Mouse (Mus musculus) spleen, postnatal 36 days (tissue): ENCODE data around the gene Def8.
A peak's percentile ranks its signal among the peaks of the same experiment; 100 is the strongest.

ENCODE experiments used
- DNase-seq, 2 experiments: peaks; one replicate each; pipeline ENCODE4 v3.0.0; 2022; ENCODE audit warnings: low spot score in 2 of 2, mixed read lengths in 1 of 2

Gene Def8

DNA sequence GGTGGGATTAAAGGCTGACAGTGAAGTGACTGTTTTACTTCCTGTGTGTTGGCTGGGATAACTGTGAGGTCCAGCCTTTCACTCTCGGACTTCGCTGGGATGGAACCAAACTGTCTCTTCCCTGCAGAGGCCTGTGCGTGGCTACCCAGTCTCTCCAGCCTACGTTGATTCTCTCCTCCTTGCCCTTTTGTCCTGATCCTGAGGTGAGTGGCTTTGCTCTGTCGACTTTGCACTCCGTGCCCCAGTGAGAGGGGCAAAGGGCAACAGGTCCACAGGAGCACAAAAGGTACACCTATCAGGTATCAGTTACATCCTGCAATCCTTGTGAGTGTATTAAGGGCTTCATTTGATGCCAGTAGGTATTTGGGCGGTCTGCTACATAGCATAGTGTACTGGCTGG is at the start of gene Def8:
TSS of gene Def8 (plus strand) at position 87 of the 400 bp plus-strand sequence.
- no peak for DNase-seq

DNA sequence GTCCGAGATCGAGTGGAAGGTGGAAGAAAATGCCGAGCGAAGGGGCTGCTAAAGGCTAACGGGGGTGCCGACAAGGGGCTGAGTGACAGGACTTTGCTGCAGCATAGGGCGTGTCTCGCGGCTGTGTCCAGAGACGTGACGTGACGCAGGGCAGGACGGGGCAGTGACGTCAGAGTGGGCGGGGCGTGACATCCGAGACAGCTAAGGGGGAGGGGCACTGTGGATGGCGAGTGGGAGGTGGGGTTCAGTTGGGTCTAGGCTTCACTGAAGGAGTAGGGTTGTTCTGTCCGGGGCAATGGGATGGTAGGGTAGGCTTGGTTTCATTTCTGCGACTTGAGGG is 49.1 kb upstream of the Def8 start:
- peak; percentile 89 to 91 for DNase-seq

DNA sequence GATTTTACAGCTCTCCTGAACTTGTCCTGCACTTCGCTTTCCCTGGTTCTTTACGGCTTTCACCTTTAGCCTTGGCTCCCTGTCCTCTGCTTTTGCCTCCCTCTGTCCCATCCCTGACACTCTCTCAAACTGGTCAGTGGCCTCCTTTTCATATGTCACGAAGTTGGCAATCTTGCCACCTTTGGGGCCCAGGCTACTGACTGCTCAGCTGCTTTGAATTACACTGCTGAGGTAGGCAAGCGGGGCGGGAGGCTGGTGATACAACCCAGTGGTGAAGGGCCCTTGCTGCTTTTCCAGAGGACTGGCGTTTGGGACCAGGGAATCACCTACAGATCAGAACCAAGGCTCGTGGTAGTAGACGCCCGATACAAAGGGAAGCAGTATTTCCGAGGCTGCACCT is 47.6 kb upstream of the Def8 start:
- no peak for DNase-seq

DNA sequence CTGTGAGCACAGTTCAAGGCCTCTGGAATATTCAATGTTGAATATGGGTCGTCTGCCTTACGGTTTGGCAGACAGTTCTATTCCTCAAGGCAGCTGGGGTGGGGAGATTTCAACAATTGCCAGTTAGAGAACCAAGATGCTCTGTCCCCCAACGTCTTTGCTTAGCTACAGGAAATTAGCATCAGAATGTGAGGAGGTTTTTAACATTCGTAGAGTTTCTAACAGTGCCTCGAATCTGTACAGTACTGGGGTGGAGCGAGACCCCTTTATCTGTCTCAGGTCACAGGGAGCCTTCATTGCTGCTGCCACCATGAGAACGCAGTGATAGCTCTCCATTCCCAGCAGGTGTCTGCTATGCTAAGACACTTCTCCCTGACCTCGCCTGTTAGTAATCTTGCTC is 47.2 kb upstream of the Def8 start:
- no peak for DNase-seq

DNA sequence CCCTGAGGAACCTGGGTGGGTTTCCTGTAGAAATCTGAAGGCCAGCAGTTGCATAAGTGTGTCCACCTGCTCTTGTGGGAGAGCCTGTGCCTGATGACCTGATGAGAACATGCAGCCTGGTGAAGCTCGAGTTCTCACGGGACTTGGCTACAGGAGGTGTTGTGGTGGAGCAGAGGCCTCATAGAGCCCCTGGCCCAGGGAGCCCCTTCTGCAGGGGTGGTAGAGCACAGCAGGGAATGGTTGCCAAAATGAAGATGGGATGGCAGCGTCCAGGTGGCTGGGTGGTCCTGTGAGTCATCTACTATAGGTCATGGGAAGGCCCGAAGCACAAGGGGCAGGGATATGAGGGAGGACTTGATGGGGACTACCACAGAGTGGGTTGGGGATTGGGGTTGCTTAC is 41.6 kb upstream of the Def8 start:
- no peak for DNase-seq

DNA sequence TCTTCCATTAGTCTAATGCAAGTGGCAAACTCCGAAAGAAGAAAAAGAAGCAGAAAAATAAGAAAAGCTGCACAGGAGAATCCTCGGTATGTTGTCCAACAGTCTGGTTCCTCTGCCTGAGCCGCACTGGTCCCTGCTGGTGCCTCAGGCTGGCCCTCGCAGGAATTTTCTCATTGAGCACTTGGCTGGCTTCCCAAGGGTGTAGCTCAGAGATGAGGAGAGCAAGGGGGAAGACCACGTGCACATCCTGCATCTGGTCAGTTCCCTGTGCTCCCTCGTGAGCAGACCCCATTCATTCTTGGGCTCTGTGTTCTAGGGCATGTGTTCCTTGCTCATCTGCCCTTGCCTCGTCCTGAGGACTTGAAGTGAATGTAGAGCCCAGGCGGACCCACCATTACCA is 40.8 kb upstream of the Def8 start:
- DNase-seq = no peak

DNA sequence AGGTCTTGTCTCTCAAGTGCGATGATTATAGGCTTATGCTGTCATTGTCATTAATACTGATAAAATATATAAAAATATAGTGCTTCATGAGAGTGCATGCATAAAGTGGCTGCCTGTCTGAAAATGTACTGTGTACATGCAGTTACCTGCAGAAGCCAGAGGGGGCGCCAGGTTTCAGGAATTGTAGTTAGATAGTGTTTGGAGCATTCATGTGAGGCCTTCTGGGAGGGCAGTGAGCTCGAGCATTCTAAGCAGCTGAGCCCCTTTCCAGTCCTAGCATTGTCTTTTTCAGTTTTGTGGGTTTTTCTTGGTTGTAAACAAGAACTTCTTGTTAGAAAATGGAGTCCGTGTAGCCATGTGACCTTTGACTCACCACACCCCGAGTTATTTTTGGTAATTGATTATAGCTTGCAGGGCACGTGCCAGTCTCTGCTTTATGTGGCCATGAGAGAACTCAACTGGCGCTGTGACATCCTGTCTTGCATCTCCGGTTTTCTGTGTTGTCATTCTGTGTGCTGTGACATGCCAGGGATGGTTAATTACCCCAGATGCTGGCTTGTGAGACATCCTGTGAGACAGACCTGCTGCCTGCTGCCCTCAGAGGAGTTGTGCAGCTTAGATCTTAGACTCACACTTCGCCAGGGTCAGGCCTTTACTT is 38.3 kb upstream of the Def8 start:
- DNase-seq = no peak

DNA sequence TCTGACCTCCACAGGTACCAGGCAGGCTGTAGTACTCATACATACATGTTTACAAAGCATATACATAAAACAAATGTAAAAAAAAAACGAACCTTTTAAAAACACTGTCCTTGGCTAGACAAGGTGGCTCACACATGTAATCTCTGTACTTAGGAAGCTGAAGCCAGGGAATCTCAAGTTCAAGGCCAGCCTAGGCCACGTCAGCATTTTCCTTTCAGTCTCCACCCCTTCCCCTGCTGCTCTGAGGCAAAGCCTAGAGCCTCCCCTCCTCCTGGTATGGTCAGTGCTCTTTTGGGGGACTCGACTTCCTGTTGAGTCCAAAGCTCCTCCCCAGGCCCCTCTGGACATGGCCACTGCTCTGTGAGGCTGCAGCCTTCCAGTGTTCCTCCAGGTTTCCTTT is 36.3 kb upstream of the Def8 start:
- DNase-seq = no peak

DNA sequence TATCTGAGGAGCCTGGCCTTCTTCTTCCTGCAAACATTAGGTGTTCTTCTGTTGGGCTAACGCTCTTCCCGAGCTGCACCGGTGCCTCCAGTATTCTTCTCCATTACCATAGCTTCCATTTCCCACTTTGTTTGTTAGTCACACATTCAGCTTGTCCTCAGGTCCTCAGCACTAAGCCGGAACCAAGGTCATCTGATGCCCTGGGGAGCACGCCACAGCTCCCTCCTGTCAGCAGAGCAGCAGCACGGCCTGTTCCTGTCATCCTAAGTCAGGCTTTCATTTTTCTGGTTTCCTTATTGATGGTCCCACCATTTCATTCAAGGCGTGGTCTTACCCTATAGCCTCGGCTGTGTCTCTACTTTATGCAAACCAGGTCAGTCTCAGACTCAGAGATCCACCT is 35.5 kb upstream of the Def8 start:
- DNase-seq = no peak

DNA sequence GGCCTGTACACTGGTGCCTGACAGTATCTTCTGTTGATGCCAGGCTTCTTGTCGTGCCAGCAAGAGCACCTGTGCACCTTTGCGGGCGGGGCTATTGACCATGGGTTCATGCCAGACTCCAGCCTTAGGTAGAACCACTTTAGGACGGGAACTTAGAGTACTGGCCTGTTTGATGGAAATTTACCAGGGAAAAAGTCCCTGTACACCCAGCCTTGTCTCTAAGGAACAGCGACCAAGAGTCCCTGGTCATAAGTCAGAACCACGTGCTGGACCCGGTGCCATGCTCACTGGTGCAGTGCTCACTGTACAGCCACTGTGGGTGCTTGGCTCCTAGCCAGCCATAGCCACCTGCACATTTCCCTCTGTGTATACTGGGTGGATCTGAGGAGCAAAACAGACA is 34.3 kb upstream of the Def8 start:
- no peak for DNase-seq

DNA sequence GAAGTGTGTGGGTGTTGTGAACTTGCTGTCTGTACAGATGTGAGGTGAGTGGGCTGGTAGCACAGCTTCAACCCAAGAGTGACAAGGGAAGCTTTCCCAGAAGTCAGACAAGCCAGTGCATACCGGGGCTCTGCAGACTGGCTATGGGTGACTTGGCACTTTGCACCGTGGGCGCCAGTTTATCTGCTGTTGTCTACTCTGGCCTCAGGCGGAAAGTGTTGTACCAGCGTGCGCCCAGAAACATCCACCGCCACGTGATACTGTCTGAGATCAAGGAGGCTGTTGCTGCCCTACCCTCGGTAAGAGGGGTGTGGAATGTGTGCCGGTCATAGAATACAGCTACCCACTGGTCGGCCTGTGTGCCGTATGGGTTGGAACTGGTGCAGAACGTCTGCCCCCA is 25.0 kb upstream of the Def8 start:
- DNase-seq = no peak

DNA sequence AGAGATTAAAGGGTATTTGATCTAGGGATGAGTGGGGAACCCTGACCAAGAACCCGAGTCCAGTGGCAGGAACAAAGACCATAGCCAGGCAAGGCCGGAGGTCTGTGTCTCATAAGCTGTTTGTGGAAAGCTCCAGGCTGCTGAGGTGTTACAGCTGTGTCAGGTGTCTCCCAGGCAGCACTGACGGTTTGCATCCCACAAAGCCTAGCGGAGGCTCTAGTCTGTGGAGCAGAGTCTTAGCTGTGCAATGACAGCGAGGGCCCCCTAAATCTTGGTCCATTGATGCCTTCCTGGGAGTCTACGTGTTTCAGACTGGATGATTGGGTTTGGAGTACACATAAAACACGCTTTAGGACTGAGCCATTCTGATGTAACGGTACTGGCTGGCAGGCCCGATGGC is 21.4 kb upstream of the Def8 start:
- no peak for DNase-seq

DNA sequence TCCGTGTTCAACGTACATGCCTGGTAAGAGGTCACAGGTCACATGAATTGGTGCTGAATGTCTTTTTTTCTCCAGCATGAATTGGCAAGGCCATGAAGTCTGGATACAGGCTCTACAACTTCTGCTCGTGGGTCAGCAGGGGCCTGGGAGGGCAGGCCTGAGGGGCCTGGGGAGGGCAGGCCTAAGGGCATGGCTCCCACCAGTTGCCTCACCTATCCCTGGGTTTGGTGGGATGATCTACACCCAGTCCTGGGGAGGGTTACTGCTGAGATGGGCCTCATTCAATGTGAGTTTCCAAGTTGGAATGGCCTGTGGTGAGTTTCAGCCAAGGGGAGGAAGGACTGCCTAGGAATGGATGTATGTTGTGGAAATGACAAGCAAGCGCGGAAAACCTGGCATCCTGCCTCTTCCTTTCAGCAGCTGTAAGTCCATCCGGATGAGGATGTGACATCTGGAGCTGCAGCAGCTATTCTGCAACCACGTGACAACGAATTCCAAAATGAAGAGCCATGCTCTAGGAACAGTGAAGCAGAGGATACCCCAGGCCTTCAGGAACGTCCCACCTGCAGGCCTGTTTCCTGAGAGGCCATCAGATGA is 20.5 kb upstream of the Def8 start:
- DNase-seq = no peak

DNA sequence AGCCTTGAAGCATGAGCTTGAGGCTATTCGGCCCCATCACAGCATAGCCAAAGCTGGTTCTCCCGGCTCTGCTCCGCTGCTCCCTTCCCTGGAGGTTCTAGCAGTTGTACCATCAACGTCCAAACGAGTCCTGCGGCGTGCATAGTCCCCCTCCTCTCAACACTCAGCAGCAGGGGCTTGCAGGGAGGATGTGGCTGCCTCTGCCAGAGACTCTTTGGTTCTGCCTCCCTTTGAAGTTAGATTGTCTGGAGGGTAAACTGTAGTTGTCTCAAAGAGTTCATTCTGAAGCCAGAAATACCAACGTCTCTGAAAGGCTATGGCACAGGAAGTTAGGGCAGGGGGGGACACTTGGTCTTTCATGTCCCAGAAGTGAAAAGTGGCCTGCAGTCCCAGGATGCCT is 18.8 kb upstream of the Def8 start:
- DNase-seq = no peak

DNA sequence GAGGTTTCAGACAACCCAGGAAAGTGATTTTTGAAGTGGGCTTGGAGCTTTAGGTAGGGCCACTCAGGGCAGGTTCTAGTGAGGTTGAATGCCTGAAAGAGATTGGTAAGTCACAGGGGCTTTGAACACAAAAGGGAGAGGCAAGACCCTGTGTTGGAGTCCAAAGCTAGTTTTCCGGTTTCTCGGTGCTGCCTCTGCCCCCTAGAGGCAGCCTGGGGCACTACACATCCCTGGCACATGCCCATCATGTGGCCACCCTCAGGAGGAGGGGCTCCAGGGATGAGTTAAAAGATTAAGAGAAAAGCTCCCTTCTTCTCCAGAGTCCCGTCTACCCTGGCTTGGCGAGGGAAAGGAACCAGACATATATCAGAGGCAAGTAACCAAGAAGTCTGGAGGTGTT is 16.5 kb upstream of the Def8 start, which contains the start of gene Mc1r:
TSS of gene Mc1r (plus strand) at position 322 of the 400 bp plus-strand sequence.
- DNase-seq = peak; percentile 37 to 50

DNA sequence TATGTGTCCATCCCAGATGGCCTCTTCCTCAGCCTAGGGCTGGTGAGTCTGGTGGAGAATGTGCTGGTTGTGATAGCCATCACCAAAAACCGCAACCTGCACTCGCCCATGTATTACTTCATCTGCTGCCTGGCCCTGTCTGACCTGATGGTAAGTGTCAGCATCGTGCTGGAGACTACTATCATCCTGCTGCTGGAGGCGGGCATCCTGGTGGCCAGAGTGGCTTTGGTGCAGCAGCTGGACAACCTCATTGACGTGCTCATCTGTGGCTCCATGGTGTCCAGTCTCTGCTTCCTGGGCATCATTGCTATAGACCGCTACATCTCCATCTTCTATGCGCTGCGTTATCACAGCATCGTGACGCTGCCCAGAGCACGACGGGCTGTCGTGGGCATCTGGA is 15.7 kb upstream of the Def8 start:
- DNase-seq = no peak

DNA sequence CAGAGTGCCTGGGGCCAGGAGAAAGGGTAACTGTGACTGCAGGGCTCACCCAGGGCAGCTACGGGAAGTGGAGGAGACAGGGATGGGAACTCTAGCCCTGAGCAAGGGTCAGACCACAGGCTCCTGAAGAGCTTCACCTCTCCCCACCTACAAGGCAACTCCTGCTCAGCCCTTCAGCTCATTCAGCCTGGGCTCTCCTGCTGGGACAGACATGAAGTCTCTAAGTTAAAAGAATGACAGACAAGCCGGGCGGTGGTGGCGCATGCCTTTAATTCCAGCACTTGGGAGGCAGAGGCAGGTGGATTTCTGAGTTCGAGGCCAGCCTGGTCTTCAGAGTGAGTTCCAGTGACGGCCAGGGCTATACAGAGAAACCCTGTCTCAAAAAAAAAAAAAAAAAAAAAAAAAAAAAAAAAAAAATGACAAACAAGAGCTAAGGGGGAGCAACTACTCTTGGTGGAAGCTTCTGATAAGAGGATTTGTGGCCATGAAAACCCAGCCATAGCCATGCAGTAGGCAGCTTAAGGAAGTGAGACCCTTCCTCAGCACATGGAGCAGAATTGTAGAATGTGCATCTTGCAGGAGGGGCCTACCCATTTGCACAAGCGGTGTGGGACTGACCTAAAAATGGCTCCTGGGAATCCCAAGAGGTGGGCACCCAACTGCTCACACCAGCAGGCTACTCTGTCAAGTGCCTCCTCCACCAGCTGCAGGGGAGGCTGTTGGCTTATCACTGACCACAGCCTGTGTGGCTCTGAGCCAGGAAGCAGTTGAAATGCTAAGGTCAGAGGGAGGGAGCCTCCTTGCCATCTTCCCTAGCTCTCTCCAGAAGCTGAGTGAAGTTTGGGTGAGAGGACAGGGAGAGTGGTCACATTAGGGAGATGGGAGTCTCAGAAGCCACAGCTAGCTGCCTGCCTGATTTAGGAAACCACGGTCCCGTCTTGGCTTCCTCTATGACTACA is 14.5 kb upstream of the Def8 start:
- peak; percentile 27 to 44 for DNase-seq

DNA sequence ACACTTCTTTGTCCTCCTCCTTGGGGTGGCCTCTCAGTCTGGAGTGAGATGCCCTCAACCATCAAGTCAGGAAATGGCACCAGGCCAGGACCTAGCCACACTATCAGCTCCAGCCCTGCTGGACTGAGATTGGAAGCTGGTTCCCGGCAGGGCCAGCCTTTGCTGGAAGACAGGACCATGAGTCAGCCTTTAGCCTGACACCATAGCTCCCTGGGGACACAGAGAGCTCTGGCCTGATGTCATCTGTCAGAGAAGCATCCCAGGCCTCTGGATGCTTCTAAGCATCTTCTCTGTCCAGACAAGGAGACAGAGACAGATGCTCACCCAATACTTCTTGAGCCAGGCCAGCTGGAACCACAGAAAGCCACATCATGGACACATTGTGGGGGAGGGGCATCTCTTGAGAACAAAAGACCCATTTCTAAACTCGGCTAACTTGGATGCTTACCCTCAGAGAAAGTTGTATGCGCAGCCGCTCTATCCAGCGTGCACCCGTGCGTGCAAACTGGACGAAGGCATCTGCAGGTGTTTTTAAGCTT is 13.2 kb upstream of the Def8 start:
- DNase-seq = no peak

DNA sequence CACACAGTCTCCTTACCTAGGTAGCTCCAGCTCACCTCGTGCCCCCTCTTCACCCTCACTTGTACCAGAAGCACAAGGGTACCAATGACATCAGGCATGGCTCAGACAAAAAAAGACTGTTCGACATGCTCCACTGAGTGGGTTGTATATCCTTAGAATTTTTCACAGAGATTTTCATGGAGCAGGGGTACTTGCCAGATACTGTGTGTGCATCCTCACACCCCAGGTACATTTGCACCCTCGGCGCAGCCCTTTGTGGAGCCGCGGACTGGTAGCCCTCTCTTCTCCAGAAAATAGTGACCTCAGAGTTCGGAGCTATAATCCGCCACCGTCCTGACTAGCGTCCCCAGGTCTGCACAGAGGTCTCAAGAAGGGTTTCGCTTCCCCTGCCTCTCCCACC is 12.5 kb upstream of the Def8 start:
- DNase-seq = no peak

DNA sequence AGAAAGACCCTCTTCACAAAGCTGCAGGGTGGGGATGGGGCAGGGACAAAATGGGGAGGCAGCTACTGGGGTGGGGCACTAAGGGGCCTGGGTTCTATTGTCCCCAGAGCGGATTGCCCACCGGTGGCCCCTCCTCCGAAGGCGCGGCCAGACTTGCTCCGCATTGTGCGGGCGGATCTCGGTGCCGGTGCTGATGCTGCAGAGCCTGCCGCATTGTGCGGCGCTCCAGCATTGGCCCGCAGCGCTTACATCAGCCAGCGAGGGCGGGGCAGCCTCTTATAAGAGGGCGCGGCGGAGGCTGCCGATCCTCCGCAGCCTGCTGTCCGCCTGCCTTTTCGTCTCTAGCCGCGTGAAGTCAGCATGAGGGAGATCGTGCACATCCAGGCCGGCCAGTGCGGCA is 12.1 kb upstream of the Def8 start, which contains the start of gene Tubb3:
TSS of gene Tubb3 (plus strand) at position 179 of the 400 bp plus-strand sequence.
- peak; percentile 34 to 54 for DNase-seq

DNA sequence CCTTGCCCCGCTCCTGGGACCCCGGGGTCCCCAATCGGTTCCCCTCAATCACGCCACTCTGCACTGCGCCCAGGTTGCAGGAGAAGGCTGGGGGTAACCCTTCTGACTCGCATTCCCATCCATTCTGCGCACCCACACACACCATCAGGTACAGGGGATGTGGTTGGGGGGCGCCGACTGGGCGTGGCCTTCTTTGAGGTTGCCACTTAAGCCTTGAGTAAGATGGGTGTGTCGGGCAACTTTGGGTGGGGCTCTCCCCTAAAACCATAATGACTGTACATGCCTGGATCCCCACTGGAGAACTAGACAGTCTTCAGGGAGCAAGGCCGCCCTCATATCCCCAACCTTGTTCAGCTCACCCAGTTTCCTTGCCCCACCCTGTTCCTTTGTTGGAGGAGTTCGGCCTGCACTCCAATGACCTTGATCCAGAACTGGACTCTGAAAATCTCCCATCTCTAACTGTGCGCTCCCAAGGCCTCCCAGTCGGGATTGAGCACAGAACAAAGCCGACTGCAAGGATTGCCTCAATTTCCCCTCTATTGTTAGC is 11.5 kb upstream of the Def8 start:
- DNase-seq = no peak

DNA sequence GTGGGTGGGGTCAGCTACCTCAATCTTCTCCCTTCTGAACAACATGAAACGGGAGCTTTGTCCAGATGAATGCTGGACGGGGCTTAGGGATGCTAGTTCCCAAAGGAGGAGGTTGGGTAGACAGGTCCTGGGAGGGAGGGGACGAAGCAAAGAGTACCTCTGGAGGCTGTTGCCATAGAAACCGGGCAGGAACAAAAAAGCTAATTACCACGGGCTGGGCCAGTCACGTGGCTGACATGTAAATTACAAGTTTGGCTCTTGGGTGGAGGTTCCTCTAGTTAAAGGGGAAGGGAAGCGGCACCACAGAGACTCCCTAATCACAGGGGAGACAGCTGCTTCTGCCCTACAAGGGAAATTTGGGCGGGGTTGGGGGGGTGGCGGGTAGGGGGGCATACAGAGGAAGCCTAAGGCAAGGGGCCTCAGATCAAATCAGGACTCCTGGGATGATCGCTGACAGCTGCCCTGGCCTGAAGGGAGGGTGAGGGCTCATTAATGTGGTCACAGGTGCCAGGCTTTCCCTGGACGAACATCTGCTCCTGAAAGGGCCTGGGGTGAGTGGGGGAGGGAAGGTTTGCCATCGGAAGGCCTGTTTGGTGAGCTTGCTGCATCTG is 10.7 kb upstream of the Def8 start:
- DNase-seq = peak; percentile 32 to 35
